Mouse (Mus musculus) fat pad, adult 2 months (tissue): ENCODE measurements around the gene Alg5.

Experiments used
- DNase-seq: peaks from one replicate; pipeline ENCODE4 v3.0.0-alpha.2; 2011; ENCODE audit warnings: low read depth, low spot score; ENCODE audit errors: extremely low read depth

The Alg5 gene

DNA sequence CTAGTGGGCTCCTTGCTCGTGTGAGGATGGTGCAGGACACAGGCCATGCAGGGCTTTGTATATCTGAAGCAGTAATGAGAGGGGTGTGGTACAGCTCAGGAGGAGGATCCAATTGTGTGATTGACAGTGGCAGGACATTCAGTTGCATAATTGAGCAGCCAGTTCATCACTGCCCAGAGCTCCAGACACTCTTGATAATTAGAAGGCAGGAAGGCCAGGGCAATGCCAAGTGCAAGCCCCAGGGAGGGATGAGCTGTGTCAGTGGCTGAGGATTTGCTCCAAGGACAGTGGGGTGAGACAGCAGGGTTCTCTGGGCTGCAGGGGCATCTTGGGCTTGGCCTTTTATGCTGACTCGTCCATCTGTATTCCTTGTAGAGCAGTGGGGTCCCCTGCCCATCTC is 55.3 kb downstream of the Alg5 start:
- DNase-seq: no peak

DNA sequence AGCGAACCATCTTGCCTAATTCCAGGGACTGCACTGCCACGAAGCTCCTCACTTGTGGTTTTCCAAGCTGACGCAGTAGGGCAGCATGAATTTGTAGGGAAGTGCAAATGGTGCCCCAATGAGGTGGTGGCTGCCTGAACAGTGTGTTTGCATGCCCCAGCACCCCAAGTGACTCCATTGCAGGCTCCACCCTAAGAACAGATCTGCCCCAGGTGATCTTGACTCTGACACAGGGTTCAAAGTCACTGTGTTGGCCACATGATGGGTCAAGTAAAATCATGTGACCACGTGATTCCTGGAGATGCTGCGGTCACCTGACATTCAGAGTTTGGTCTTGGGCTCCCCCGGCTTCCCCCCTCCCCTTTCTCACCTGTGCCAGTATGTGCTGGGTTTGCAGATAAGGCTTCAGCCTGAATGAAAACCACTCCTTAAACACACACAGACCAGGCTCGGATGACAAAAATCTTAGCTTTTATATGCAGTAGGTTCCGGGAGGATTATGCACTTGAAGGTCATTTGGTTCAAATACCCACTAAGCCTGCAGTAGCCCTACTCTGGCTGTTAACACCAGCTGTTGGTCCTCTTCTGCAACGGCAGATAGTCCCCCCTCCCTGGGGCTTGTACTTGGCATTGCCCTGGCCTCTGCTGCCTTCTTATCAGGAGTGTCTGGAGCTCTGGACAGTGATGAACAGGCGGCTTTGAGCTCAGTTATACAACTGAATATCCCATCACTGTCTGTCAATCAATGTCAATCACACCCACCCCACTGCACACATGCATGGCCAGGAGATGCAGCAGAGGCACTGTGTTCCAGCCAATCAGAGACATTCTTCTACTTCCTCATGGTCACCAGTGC is 56.7 kb downstream of the Alg5 start:
- DNase-seq: no peak

DNA sequence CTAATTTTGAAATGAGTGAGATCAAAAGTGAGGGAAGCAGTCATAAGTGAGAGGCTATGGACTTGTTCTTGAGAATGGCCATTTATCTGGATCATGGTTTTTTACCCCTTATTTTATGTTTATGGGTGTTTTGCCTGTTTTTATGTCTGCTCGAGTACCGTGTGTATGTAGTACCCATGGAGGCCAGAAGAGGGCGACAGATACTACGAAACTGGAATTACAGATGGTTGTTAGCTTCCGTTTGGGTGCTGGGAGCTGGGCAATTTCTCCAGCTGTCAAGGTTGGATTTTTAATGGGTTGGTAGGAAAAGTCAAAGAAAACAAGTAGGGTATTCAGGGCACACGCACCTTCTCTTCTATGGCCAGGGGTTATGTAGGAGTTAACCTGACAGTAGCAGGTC is 58.4 kb downstream of the Alg5 start:
- no peak for DNase-seq

DNA sequence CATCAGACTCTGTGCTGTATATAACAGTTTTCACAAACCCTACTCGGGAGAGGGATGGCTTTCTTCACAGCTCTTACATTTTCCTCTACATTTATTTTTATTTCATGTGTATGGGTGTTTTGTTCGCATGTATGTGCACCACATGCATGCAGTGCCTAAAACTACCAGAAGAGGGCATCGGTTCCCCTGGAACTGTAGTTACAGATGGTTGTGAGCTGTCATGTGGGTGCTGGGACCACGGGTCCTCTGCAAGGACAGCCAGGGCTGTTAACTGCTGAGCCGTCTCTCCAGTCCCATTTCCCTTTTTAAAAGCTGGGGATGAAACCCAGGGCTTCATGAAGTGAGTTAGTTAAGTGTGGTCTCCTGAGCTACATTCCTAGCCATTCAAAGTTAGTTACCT is 60.0 kb downstream of the Alg5 start:
- no peak for DNase-seq

DNA sequence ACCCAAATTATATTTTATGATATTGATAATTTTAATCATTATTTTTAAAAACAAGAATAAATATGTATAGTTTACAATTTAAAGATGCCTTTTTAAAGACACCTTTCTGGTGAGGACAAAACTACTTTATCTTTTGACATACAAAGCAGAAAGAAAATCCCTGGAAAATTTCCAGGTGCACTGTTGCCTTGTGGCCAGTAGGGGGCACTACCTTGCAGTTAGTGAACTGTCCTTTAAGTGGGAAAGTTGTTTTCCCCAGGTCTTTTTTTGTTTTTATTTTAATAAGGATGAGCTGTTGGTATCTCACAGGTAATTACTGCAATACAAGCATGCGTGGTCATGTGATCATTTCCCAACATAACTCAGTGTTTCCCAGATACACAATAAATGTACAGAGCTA is 60.5 kb downstream of the Alg5 start:
- no peak for DNase-seq

DNA sequence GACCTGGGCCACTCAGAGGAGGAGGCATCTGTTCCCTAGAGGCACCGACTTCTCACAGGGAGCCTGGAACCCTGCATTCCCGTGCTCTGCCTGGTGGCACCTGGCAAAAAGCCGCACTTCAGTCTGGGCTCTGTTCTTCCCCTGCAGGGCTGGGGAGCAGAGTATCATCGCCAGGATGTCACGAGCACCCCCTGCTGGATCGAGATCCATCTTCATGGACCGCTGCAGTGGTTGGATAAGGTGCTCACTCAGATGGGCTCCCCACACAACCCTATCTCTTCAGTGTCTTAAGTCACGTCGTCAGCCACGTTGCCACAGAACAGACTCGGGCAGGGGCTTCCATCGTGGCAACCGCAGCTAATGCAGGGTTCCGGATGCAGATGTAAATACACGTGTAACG is 61.9 kb downstream of the Alg5 start:
- DNase-seq: no peak
